Mouse (Mus musculus) liver, postnatal 0 days (tissue): ENCODE results near the gene Eml1. TPM values are rescaled to one million over a fixed set of nuclear protein-coding genes. Genes with fewer than 3 reads are reported as not detected.

ENCODE experiments used
- ATAC-seq: fragments of 200-750 bp; cut with Nextera tagmentation; 2 replicates; pipeline ENCODE4 v1.8.0; 2017; ENCODE audit warnings: mild to moderate bottlenecking, moderate library complexity
- DNase-seq: peaks from one replicate; pipeline ENCODE4 v3.0.0-alpha.2; 2016
- H3K27ac ChIP-seq: fragments of 300-500 bp; sonication (generic); 2 replicates; pipeline ENCODE4 v1.5.1; 2014; ENCODE audit warnings: antibody characterized with exemption, moderate library complexity, mild to moderate bottlenecking, low read depth
- H3K27me3 ChIP-seq: fragments of 300-500 bp; sonication (generic); 2 replicates; pipeline ENCODE4 v1.6.1; 2014; ENCODE audit warnings: low read length, control low read depth, mixed read lengths; ENCODE audit not compliant: insufficient read depth
- H3K36me3 ChIP-seq: fragments of 300-500 bp; sonication (generic); replicated peaks from 2 replicates; pipeline ENCODE4 v1.6.1; 2014; ENCODE audit warnings: mild to moderate bottlenecking, control low read depth, low read length, moderate library complexity, mixed read lengths; ENCODE audit not compliant: insufficient read depth
- H3K4me1 ChIP-seq: fragments of 300-500 bp; sonication (generic); 2 replicates; pipeline ENCODE4 v1.6.1; 2014; ENCODE audit warnings: antibody characterized with exemption, mild to moderate bottlenecking, control low read depth; ENCODE audit not compliant: insufficient read depth
- H3K4me2 ChIP-seq: fragments of 300-500 bp; sonication (generic); 2 replicates; pipeline ENCODE4 v1.6.1; 2014; ENCODE audit warnings: low read depth, mild to moderate bottlenecking, low read length, moderate library complexity, mixed read lengths
- H3K4me3 ChIP-seq: fragments of 300-500 bp; sonication (generic); 2 replicates; pipeline ENCODE4 v1.5.1; 2014; ENCODE audit warnings: low read depth, low read length
- H3K9ac ChIP-seq: fragments of 300-500 bp; sonication (generic); replicated peaks from 2 replicates; pipeline ENCODE4 v1.6.1; 2014; ENCODE audit warnings: mild to moderate bottlenecking, moderate library complexity
- H3K9me3 ChIP-seq: fragments of 300-500 bp; sonication (generic); 2 replicates; pipeline ENCODE4 v1.6.1; 2016; ENCODE audit warnings: mild to moderate bottlenecking, control low read depth, low read length, mixed read lengths
- CTCF ChIP-seq: sonication (generic); IDR thresholded peaks from 2 replicates; pipeline ENCODE4 v1.5.1; 2016; ENCODE audit warnings: antibody characterized with exemption, low read depth
- EP300 ChIP-seq: IDR thresholded peaks from 2 replicates; pipeline ENCODE4 v1.6.1; 2016; ENCODE audit warnings: antibody characterized with exemption, low read depth, mild to moderate bottlenecking
- WGBS: fragments of 180-500 bp; shearing (Covaris S2); extraction: QIAGEN DNeasy Blood & Tissue Kit; methylation state at CpG from one replicate; pipeline ENCODE4 v1.1.7; 2014; ENCODE audit not compliant: insufficient replicate concordance; 5-methylcytosine and 5-hydroxymethylcytosine counted together
- polyA plus RNA-seq: library from polyadenylated mRNA; unstranded; fragments of >200 nt; fragmentation: Nextera tagmentation; extraction: Ambion mirVana; gene quantifications from 2 replicates; pipeline ENCODE4 v1.2.1, GENCODE M21; 2015

The Eml1 gene
- polyA plus RNA-seq, 1 experiment from 2014 or later, result 4.6 TPM

- ATAC-seq (no peak), DNase-seq (no peak)
- no peak overlapping the region for H3K4me2 ChIP-seq
- no peaks in the 10 kb centered on the region for H3K36me3 ChIP-seq
- no peaks in the 10 kb centered on the region for H3K4me1 ChIP-seq
- no peak overlapping the region for H3K27ac ChIP-seq
- TF ChIP-seq EP300 (no peak), CTCF (no peak)
- H3K4me3 ChIP-seq, result no peak overlapping the region
- WGBS, result 57% methylated on average over 5 of the region's 5 CpGs
- H3K27me3 ChIP-seq, result no peaks in the 10 kb centered on the region
- H3K9ac ChIP-seq, result no peak overlapping the region
- no peaks in the 10 kb centered on the region for H3K9me3 ChIP-seq
These were observed 118.3 kb downstream of the Eml1 start for GRCm38 (mm10) chr12:108489076-108489475.

GRCm38 (mm10) chr12:108489741-108490140 lies 119.0 kb downstream of the Eml1 start:
- Histone ChIP-seq H3K4me1 (no peaks in the 10 kb centered on the region), H3K9ac (no peak overlapping the region), H3K4me2 (no peak overlapping the region), H3K27me3 (no peaks in the 10 kb centered on the region), H3K27ac (no peak overlapping the region), H3K36me3 (no peaks in the 10 kb centered on the region), H3K9me3 (no peaks in the 10 kb centered on the region), H3K4me3 (no peak overlapping the region)
- no peak for ATAC-seq
- WGBS, result 69% methylated on average over 2 of the region's 2 CpGs
- TF ChIP-seq CTCF (no peak), EP300 (no peak)
- DNase-seq, result no peak

GRCm38 (mm10) chr12:108490336-108490735 lies 119.6 kb downstream of the Eml1 start:
- Histone ChIP-seq H3K4me1 (no peaks in the 10 kb centered on the region), H3K9ac (no peak overlapping the region), H3K4me2 (no peak overlapping the region), H3K36me3 (no peaks in the 10 kb centered on the region), H3K27ac (no peak overlapping the region), H3K9me3 (no peaks in the 10 kb centered on the region), H3K4me3 (no peak overlapping the region), H3K27me3 (no peaks in the 10 kb centered on the region)
- TF ChIP-seq CTCF, result no peak
- no peak for TF ChIP-seq EP300
- DNase-seq (no peak), ATAC-seq (no peak)
- WGBS, result 73% methylated on average over 6 of the region's 6 CpGs

GRCm38 (mm10) chr12:108490954-108491353 lies 120.2 kb downstream of the Eml1 start:
- 51% methylated on average over 7 of the region's 7 CpGs for WGBS
- Histone ChIP-seq H3K27ac (no peak overlapping the region), H3K9ac (no peak overlapping the region), H3K36me3 (no peaks in the 10 kb centered on the region), H3K9me3 (no peaks in the 10 kb centered on the region), H3K4me2 (no peak overlapping the region), H3K4me1 (no peaks in the 10 kb centered on the region), H3K4me3 (no peak overlapping the region), H3K27me3 (no peaks in the 10 kb centered on the region)
- DNase-seq (no peak), ATAC-seq (no peak)
- no peak for TF ChIP-seq EP300
- peak; percentile 37 for TF ChIP-seq CTCF

- no peaks in the 10 kb centered on the region for H3K36me3 ChIP-seq
- no peak for TF ChIP-seq EP300
- TF ChIP-seq CTCF, result peak; percentile 78
- ATAC-seq (peak; percentile 23; the same call in 1 of the 2 replicates), DNase-seq (no peak)
- H3K4me1 ChIP-seq, result no peaks in the 10 kb centered on the region
- no peak overlapping the region for H3K27ac ChIP-seq
- H3K9me3 ChIP-seq, result no peaks in the 10 kb centered on the region
- no peak overlapping the region for H3K4me3 ChIP-seq
- no peak overlapping the region for H3K4me2 ChIP-seq
- no peak overlapping the region for H3K9ac ChIP-seq
- 24% methylated on average over 4 of the region's 4 CpGs for WGBS
- no peaks in the 10 kb centered on the region for H3K27me3 ChIP-seq
These were observed 123.3 kb downstream of the Eml1 start for GRCm38 (mm10) chr12:108494011-108494541.

GRCm38 (mm10) chr12:108495455-108496235 lies 124.9 kb downstream of the Eml1 start:
- WGBS, result 70% methylated on average over 8 of the region's 8 CpGs
- Histone ChIP-seq H3K27ac (no peak overlapping the region), H3K27me3 (no peaks in the 10 kb centered on the region), H3K4me1 (no peaks in the 10 kb centered on the region), H3K9ac (no peak overlapping the region), H3K36me3 (no peaks in the 10 kb centered on the region), H3K4me3 (no peak overlapping the region), H3K4me2 (no peak overlapping the region), H3K9me3 (no peaks in the 10 kb centered on the region)
- no peak for TF ChIP-seq EP300
- TF ChIP-seq CTCF, result no peak
- no peak for ATAC-seq
- no peak for DNase-seq
